Mouse (Mus musculus) liver, embryonic 12.5 days (tissue): ENCODE results near the gene Usp15. TPM values are rescaled to one million over a fixed set of nuclear protein-coding genes. Genes with fewer than 3 reads are reported as not detected.
A peak's percentile ranks its signal among the peaks of the same experiment; 100 is the strongest.

Experiments
- ATAC-seq: fragments of 200-750 bp; cut with Nextera tagmentation; 2 replicates; pipeline ENCODE4 v1.8.0; 2017; ENCODE audit warnings: moderate number of reproducible peaks, mild to moderate bottlenecking, moderate library complexity
- H3K27ac ChIP-seq: fragments of 300-500 bp; sonication (generic); 2 replicates; pipeline ENCODE4 v1.5.1; 2016; ENCODE audit warnings: mild to moderate bottlenecking
- H3K27me3 ChIP-seq: fragments of 300-500 bp; sonication (generic); replicated peaks from 2 replicates; pipeline ENCODE4 v1.6.1; 2016; ENCODE audit warnings: mild to moderate bottlenecking, moderate library complexity
- H3K36me3 ChIP-seq: fragments of 300-500 bp; sonication (generic); 2 replicates; pipeline ENCODE4 v1.6.1; 2016; ENCODE audit warnings: mild to moderate bottlenecking, moderate library complexity
- H3K4me1 ChIP-seq: fragments of 300-500 bp; sonication (generic); 2 replicates; pipeline ENCODE4 v1.6.1; 2016
- H3K4me2 ChIP-seq: fragments of 300-500 bp; sonication (generic); 2 replicates; pipeline ENCODE4 v1.6.1; 2016; ENCODE audit warnings: mild to moderate bottlenecking, moderate library complexity
- H3K4me3 ChIP-seq: fragments of 300-500 bp; sonication (generic); 2 replicates; pipeline ENCODE4 v1.5.1; 2016; ENCODE audit warnings: mild to moderate bottlenecking, moderate library complexity
- H3K9ac ChIP-seq: fragments of 300-500 bp; sonication (generic); 2 replicates; pipeline ENCODE4 v1.6.1; 2016; ENCODE audit warnings: mild to moderate bottlenecking, moderate library complexity
- H3K9me3 ChIP-seq: fragments of 300-500 bp; sonication (generic); replicated peaks from 2 replicates; pipeline ENCODE4 v1.6.1; 2016; ENCODE audit warnings: mild to moderate bottlenecking, moderate library complexity
- WGBS: fragments of 180-500 bp; shearing (Covaris S2); methylation state at CpG from one replicate; pipeline ENCODE4 v1.1.7; 2016; ENCODE audit not compliant: insufficient replicate concordance; 5-methylcytosine and 5-hydroxymethylcytosine counted together
- polyA plus RNA-seq: library from polyadenylated mRNA; unstranded; fragments of >200 nt; fragmentation: Nextera tagmentation; extraction: Ambion mirVana; gene quantifications from 2 replicates; pipeline ENCODE4 v1.2.1, GENCODE M21; 2016

Usp15 gene
- polyA plus RNA-seq, 1 experiment from 2014 or later: 114 TPM

DNA sequence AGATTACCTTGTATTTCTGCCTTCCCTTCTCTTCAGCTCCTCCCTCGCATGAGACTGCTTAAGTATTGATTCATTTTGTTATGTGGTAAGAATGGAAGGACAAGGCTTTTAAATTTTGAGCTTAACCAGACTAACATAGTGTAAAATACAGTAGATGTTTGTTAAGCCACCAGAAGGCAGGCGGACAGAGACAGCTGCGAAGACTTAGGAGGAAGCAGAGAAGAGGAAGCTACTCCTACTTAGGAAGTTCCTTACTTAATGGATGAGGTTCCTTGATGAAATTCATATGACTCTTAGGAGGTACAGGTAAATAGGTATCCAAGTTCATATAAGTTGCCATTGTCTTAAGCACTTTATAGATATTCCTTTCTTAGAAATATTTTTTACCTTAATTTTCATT lies 104.2 kb downstream of the Usp15 start:
- Histone ChIP-seq H3K9me3 (no peaks in the 10 kb centered on the region), H3K4me2 (no peak overlapping the region), H3K4me3 (no peak overlapping the region), H3K36me3 (no peaks in the 10 kb centered on the region), H3K4me1 (no peaks in the 10 kb centered on the region), H3K27me3 (peaks cover 7% of the 10 kb centered on the region; the same call in 1 of the 2 replicates), H3K27ac (no peak overlapping the region), H3K9ac (no peak overlapping the region)
- no peak for ATAC-seq
- WGBS: 35% methylated on average over 3 of the region's 3 CpGs

DNA sequence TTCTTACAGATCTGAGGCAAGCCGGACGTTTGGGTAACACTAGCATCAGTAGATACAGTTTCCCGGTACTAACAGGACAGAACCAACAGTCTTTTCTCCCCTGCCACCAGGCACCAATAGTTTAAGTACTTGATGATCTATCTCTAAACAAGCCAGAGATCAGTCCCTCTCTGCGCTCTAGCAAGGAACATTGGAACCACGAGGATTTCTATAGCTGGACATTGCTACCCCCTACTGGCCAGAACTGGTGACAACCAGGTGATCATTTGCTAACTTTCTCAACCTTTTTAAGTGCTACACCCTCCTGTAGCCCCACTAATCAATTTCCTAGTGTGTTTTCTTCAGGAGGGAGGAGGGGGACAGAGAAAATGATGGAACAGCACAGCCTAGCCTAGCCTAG lies 105.1 kb downstream of the Usp15 start:
- Histone ChIP-seq H3K4me2 (no peak overlapping the region), H3K27me3 (peaks cover 7% of the 10 kb centered on the region; the same call in 1 of the 2 replicates), H3K4me1 (no peaks in the 10 kb centered on the region), H3K9me3 (no peaks in the 10 kb centered on the region), H3K36me3 (no peaks in the 10 kb centered on the region), H3K9ac (no peak overlapping the region), H3K4me3 (no peak overlapping the region), H3K27ac (no peak overlapping the region)
- peak; percentile 54; the same call in 1 of the 2 replicates for ATAC-seq
- 32% methylated on average over 5 of the region's 5 CpGs for WGBS

DNA sequence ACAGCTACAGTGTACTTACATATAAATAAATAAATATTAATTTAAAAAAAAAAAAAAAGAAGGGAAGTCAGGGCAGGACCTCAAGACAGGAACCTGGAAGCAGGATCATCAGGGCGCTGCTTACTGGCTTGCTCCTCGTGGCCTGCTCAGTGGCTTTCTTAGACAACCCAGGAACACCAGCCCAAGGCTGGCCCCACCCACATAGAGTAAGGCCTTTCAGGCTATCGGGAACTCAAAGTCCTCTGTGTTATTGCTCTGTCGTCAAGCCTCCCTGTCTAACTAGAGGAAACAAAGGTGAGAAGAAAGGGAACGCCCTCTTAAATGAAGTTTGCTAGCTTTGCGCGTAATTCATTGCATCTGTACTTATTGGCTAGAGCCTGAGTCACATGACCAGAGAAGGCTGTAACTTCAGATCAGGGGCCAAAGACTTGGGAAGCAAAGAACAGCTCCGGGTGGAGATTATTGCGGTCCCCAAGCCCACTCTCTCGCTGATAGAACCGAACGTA lies 107.3 kb downstream of the Usp15 start:
- no peaks in the 10 kb centered on the region for H3K36me3 ChIP-seq
- H3K9ac ChIP-seq: no peak overlapping the region
- no peak overlapping the region for H3K4me3 ChIP-seq
- H3K9me3 ChIP-seq: no peaks in the 10 kb centered on the region
- no peaks in the 10 kb centered on the region for H3K4me1 ChIP-seq
- H3K27ac ChIP-seq: no peak overlapping the region
- no peak overlapping the region for H3K4me2 ChIP-seq
- ATAC-seq: no peak
- peaks cover 7% of the 10 kb centered on the region; the same call in 1 of the 2 replicates for H3K27me3 ChIP-seq
- WGBS: 67% methylated on average over 12 of the region's 12 CpGs

GRCm38 (mm10) chr10:123086847-123087246 lies 109.9 kb downstream of the Usp15 start:
- Histone ChIP-seq H3K36me3 (no peaks in the 10 kb centered on the region), H3K4me1 (no peaks in the 10 kb centered on the region), H3K27ac (no peak overlapping the region), H3K9ac (no peak overlapping the region), H3K4me2 (no peak overlapping the region), H3K4me3 (no peak overlapping the region), H3K27me3 (no peaks in the 10 kb centered on the region), H3K9me3 (no peaks in the 10 kb centered on the region)
- WGBS: 61% methylated on average over 2 of the region's 2 CpGs
- ATAC-seq: no peak

GRCm38 (mm10) chr10:123084900-123085641 lies 111.7 kb downstream of the Usp15 start:
- WGBS: 39% methylated on average over 10 of the region's 10 CpGs
- Histone ChIP-seq H3K9me3 (no peaks in the 10 kb centered on the region), H3K4me1 (no peaks in the 10 kb centered on the region), H3K4me3 (no peak overlapping the region), H3K27ac (no peak overlapping the region), H3K36me3 (no peaks in the 10 kb centered on the region), H3K4me2 (no peak overlapping the region), H3K27me3 (peaks cover 2% of the 10 kb centered on the region; the same call in 1 of the 2 replicates), H3K9ac (no peak overlapping the region)
- no peak for ATAC-seq

GRCm38 (mm10) chr10:123084307-123084706 lies 112.5 kb downstream of the Usp15 start:
- H3K4me2 ChIP-seq: no peak overlapping the region
- WGBS: 68% methylated on average over 9 of the region's 9 CpGs
- H3K4me1 ChIP-seq: no peaks in the 10 kb centered on the region
- no peaks in the 10 kb centered on the region for H3K36me3 ChIP-seq
- ATAC-seq: no peak
- H3K9ac ChIP-seq: no peak overlapping the region
- H3K4me3 ChIP-seq: no peak overlapping the region
- peaks cover 9% of the 10 kb centered on the region; the same call in 1 of the 2 replicates for H3K27me3 ChIP-seq
- no peak overlapping the region for H3K27ac ChIP-seq
- no peaks in the 10 kb centered on the region for H3K9me3 ChIP-seq

DNA sequence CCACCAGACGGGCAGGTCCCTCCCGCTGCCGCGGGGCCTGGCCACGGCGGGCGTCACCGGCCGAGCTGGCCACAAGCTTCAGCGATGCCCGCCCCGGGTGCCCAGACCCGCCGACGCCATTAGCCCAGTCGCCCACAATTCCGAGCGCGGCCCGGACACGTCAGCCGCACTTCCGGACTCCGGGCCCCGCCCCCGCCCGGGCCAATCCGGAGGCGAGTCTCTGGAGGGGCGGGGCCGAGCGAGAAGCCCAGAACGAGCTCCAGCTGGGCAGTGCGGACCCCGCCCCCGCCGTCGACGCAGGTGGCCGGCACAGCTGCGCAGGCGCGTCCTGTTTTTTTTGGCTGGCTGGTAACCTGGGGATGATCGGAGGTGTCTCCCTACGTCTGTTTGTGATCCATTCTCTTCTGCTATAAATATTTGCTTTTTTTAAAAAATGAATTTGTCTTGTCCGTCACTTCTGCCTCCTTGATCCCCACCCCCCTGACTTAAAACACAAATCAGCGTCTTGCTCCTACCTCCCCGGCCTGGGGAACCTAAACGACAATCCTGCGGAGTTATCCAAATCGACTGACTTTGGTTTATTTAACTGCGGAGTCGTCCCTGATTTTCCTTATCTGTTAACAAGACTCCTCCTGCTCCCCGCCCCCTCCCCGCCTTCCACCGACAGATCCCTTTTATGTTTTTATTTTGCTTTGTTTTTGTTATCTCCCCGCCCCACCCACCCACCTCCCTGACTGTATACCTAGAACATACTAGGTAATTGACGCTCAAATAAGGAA lies 120.4 kb downstream of the Usp15 start, which contains the start of gene Mon2:
Mon2 (minus strand) TSS at position 261 of the 779 bp plus-strand sequence.
- WGBS: under 1% methylated on average over 58 of the region's 58 CpGs
- H3K27me3 ChIP-seq: peaks cover 15% of the 10 kb centered on the region; the same call in 1 of the 2 replicates
- peak within 1 kb of the TSS; percentile 100 for H3K4me3 ChIP-seq
- peak within 1 kb of the TSS; percentile 88 for H3K4me2 ChIP-seq
- H3K9me3 ChIP-seq: no peaks in the 10 kb centered on the region
- H3K9ac ChIP-seq: peak within 1 kb of the TSS; percentile 97
- peaks cover 7% of the 10 kb centered on the region; the same call in 1 of the 2 replicates for H3K36me3 ChIP-seq
- H3K27ac ChIP-seq: peak within 1 kb of the TSS; percentile 86
- peak; percentile 99 for ATAC-seq
- H3K4me1 ChIP-seq: peaks cover 34% of the 10 kb centered on the region

GRCm38 (mm10) chr10:123075751-123076242 lies 121.0 kb downstream of the Usp15 start:
- Histone ChIP-seq H3K9me3 (no peaks in the 10 kb centered on the region), H3K4me3 (peak overlapping the region; percentile 100), H3K4me2 (peak overlapping the region; percentile 88), H3K9ac (peak overlapping the region; percentile 97), H3K27ac (peak overlapping the region; percentile 86), H3K27me3 (peaks cover 15% of the 10 kb centered on the region; the same call in 1 of the 2 replicates), H3K36me3 (peaks cover 7% of the 10 kb centered on the region; the same call in 1 of the 2 replicates), H3K4me1 (peaks cover 35% of the 10 kb centered on the region)
- peak; percentile 78 for ATAC-seq
- WGBS: under 1% methylated on average over 47 of the region's 48 CpGs

- no peak overlapping the region for H3K9ac ChIP-seq
- ATAC-seq: no peak
- H3K4me3 ChIP-seq: no peak overlapping the region
- no peaks in the 10 kb centered on the region for H3K27me3 ChIP-seq
- WGBS: 58% methylated on average over 2 of the region's 2 CpGs
- H3K27ac ChIP-seq: no peak overlapping the region
- peaks cover 33% of the 10 kb centered on the region for H3K4me1 ChIP-seq
- H3K9me3 ChIP-seq: peaks cover 5% of the 10 kb centered on the region; the same call in 1 of the 2 replicates
- H3K4me2 ChIP-seq: no peak overlapping the region
- H3K36me3 ChIP-seq: peaks cover 23% of the 10 kb centered on the region
Observed at GRCm38 (mm10) chr10:123071997-123072396, 124.8 kb downstream of the Usp15 start.

GRCm38 (mm10) chr10:123063021-123063420 lies 133.8 kb downstream of the Usp15 start:
- Histone ChIP-seq H3K36me3 (0 out of 2 replicates have a peak, but pooled peaks cover 5% of the 10 kb centered on the region), H3K9me3 (no peaks in the 10 kb centered on the region), H3K9ac (no peak overlapping the region), H3K4me2 (no peak overlapping the region), H3K27me3 (no peaks in the 10 kb centered on the region), H3K27ac (no peak overlapping the region), H3K4me3 (no peak overlapping the region), H3K4me1 (peaks cover 6% of the 10 kb centered on the region; the same call in 1 of the 2 replicates)
- 83% methylated on average over 2 of the region's 2 CpGs for WGBS
- ATAC-seq: no peak

DNA sequence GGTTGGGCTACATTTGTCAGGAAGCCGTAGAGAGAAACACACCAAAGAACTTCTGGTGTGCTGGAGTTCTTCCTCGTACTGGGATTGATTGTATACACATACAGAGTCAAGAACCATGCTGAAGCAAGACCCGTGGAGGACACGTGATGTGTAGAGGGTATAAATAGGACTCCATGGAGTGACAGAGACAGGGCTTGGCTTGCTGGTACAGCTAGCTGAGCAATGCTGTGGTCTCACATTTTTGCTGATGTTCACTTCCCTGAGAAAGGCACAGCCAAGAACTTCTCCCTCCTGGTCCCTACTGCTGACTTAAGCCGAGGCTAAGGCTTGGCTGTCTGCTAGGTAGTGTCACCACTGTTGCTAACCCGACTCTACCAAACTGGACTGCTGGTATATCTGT lies 136.0 kb downstream of the Usp15 start:
- WGBS: 76% methylated on average over 6 of the region's 6 CpGs
- H3K4me3 ChIP-seq: no peak overlapping the region
- H3K36me3 ChIP-seq: 0 out of 2 replicates have a peak, but pooled peaks cover 9% of the 10 kb centered on the region
- H3K9ac ChIP-seq: no peak overlapping the region
- H3K4me2 ChIP-seq: no peak overlapping the region
- H3K4me1 ChIP-seq: peaks cover 6% of the 10 kb centered on the region; the same call in 1 of the 2 replicates
- H3K9me3 ChIP-seq: no peaks in the 10 kb centered on the region
- H3K27ac ChIP-seq: no peak overlapping the region
- no peak for ATAC-seq
- H3K27me3 ChIP-seq: no peaks in the 10 kb centered on the region
